Mouse (Mus musculus) regulatory T cell (primary cell): ENCODE data around the gene Upb1.
"Not testable (repeated sequence)": the region's sequence is repeated elsewhere in the genome, so short reads cannot be mapped to it uniquely, and the experiment has no call there.

Experiments used
- in situ Hi-C: fragments of 300-600 bp; cut with MboI, MseI; formaldehyde crosslinking; loops from one replicate; pipeline ENCODE4 v1.15.1; 2025; ENCODE audit warnings: high pct_unique_total_duplicates

Gene Upb1

GRCm38 (mm10) chr10:75400958-75401357 is at the start of gene Upb1:
Upb1 (plus strand) TSS chr10:75401115.
- in situ Hi-C loops, result no loop called here

GRCm38 (mm10) chr10:75352541-75352940 is 48.4 kb upstream of the Upb1 start:
- in situ Hi-C loops, result no loop called here

- in situ Hi-C loops, result not testable (repeated sequence)
These were observed 47.1 kb upstream of the Upb1 start for GRCm38 (mm10) chr10:75353838-75354241.

GRCm38 (mm10) chr10:75355341-75355740 is 45.6 kb upstream of the Upb1 start:
- in situ Hi-C loops, result no loop called here

- in situ Hi-C loops, result not testable (repeated sequence)
These were observed 36.7 kb upstream of the Upb1 start for GRCm38 (mm10) chr10:75364214-75364690.

- in situ Hi-C loops, result no loop called here
These were observed 36.1 kb upstream of the Upb1 start for GRCm38 (mm10) chr10:75364796-75365195.

- in situ Hi-C loops, result no loop called here
These were observed 35.7 kb upstream of the Upb1 start for GRCm38 (mm10) chr10:75365231-75365633.

GRCm38 (mm10) chr10:75373655-75374351 is 27.1 kb upstream of the Upb1 start:
- in situ Hi-C loops, result not testable (repeated sequence)

- in situ Hi-C loops, result no loop called here
These were observed 22.2 kb upstream of the Upb1 start for GRCm38 (mm10) chr10:75378688-75379087.

- in situ Hi-C loops, result no loop called here
These were observed 10.8 kb upstream of the Upb1 start for GRCm38 (mm10) chr10:75390156-75390555.

GRCm38 (mm10) chr10:75390832-75391231 is 10.1 kb upstream of the Upb1 start:
- in situ Hi-C loops, result no loop called here

GRCm38 (mm10) chr10:75394796-75395195 is 6.1 kb upstream of the Upb1 start:
- in situ Hi-C loops, result no loop called here

GRCm38 (mm10) chr10:75396966-75397365 is 3.9 kb upstream of the Upb1 start:
- in situ Hi-C loops, result no loop called here

GRCm38 (mm10) chr10:75405916-75406315 is 5.0 kb downstream of the Upb1 start:
- in situ Hi-C loops, result no loop called here

- in situ Hi-C loops, result no loop called here
These were observed 5.8 kb downstream of the Upb1 start for GRCm38 (mm10) chr10:75406755-75407154.

- in situ Hi-C loops, result no loop called here
These were observed 6.8 kb downstream of the Upb1 start for GRCm38 (mm10) chr10:75407741-75408140.

- in situ Hi-C loops, result not testable (repeated sequence)
These were observed 10.6 kb downstream of the Upb1 start for GRCm38 (mm10) chr10:75411343-75412113.

- in situ Hi-C loops, result no loop called here
These were observed 11.5 kb downstream of the Upb1 start for GRCm38 (mm10) chr10:75412114-75413103.

- in situ Hi-C loops, result no loop called here
These were observed 14.0 kb downstream of the Upb1 start for GRCm38 (mm10) chr10:75414925-75415324.

- in situ Hi-C loops, result no loop called here
These were observed 16.6 kb downstream of the Upb1 start for GRCm38 (mm10) chr10:75417363-75418042.

- in situ Hi-C loops, result no loop called here
These were observed 17.8 kb downstream of the Upb1 start for GRCm38 (mm10) chr10:75418747-75419146.
